Mouse (Mus musculus): Measurements from ENCODE around the gene Egfl7. TPM values are rescaled to one million over a fixed set of nuclear protein-coding genes. Genes with fewer than 3 reads are reported as not detected.

Gene Egfl7
- polyA plus RNA-seq, 1 experiment: 196 TPM

DNA sequence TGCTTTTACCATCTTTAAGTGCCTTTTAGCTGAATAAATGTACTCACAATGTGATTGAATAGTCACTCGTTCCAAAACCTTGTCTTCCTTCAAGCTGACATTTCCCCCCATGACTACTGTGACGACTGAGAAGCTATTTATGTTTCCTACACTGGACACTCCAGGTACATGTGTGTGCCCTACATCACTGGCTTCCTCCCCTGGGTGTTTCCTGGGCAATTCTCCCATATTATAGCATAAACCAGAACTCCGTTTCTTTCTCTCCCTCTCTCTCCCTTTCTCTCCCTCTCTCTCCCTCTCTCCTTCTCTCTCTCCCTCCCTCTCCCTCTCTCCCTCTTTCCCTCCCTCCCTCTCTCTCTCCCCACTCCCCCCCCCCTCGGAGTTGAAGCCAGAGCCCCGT lies 6.0 kb upstream of the Egfl7 start:
- no peaks in the 10 kb centered on the region for H3K27me3 ChIP-seq (ENCODE audit: control insufficient read depth, insufficient read depth, low read length)
- H3K4me3 ChIP-seq (ENCODE audit: extremely low read depth, insufficient read depth, insufficient read length): no peak overlapping the region
- TF ChIP-seq POLR2A (IDR thresholded peaks at IDR 0.05; ENCODE audit: low read depth, low read length) (no peak), CTCF (IDR thresholded peaks at IDR 0.05; ENCODE audit: extremely low read depth, insufficient read depth, insufficient read length, insufficient replicate concordance) (no peak)
- 17% methylated on average over 5 of the region's 5 CpGs for WGBS
- H3K27ac ChIP-seq (ENCODE audit: insufficient read depth, low read length): no peak overlapping the region
- no peaks in the 10 kb centered on the region; the same call in 1 of the 2 replicates for H3K4me1 ChIP-seq (ENCODE audit: control insufficient read depth, insufficient read depth, insufficient read length)
- H3K36me3 ChIP-seq (ENCODE audit: control insufficient read depth, insufficient read depth, low read length): no peaks in the 10 kb centered on the region
- DNase-seq (ENCODE audit: low read depth in 1 of 2, low spot score in 2 of 2): no peak

DNA sequence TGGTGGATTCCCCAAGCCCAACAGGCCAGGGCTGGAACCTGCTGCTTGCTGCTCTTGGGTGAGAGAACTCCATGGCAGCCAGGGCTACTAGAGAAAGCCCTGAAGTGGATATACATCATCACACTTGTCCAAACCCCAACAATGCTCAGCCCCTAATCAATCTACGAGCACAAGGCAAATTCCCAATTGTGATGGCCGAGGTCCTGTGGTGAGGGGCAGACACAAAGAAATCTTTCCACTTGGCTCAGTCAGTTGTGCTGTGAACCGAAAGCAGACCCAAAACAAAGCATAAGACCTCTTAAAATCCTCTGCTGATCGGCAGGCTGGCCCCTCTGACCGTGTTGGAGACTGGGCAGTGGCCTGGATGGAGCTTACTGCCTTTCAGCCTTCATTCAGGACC lies 5.0 kb upstream of the Egfl7 start:
- Histone ChIP-seq H3K27ac (ENCODE audit: insufficient read depth, low read length) (no peak overlapping the region), H3K4me1 (ENCODE audit: control insufficient read depth, insufficient read depth, insufficient read length) (no peaks in the 10 kb centered on the region; the same call in 1 of the 2 replicates), H3K27me3 (ENCODE audit: control insufficient read depth, insufficient read depth, low read length) (no peaks in the 10 kb centered on the region), H3K4me3 (ENCODE audit: extremely low read depth, insufficient read depth, insufficient read length) (no peak overlapping the region), H3K36me3 (ENCODE audit: control insufficient read depth, insufficient read depth, low read length) (no peaks in the 10 kb centered on the region)
- no peak for DNase-seq (ENCODE audit: low read depth in 1 of 2, low spot score in 2 of 2)
- 83% methylated on average over 5 of the region's 5 CpGs for WGBS
- TF ChIP-seq CTCF (IDR thresholded peaks at IDR 0.05; ENCODE audit: extremely low read depth, insufficient read depth, insufficient read length, insufficient replicate concordance) (no peak), POLR2A (IDR thresholded peaks at IDR 0.05; ENCODE audit: low read depth, low read length) (no peak)

DNA sequence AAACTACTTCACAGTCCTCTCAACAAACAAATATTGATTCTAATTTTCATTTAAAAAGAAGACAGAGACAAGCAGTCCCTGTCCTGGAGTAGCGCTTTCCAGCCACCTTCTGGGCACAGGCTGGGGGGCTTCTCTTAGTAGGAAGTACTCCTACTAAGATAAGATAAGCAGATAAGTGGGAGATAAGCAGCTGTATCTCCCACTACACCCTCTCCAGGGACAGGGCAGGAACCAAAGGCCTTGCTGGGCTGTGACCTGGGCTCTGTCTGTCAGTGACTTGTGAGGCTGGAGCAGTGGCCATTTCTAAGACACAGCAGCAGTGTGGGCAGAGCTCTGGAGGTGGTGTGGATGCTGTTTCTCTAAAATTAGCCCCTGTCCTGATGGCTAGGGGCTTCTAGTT lies 4.4 kb upstream of the Egfl7 start:
- H3K4me3 ChIP-seq (ENCODE audit: extremely low read depth, insufficient read depth, insufficient read length): no peak overlapping the region
- whole genome bisulfite sequencing: 92% methylated on average over 1 of the region's 1 CpGs
- H3K27me3 ChIP-seq (ENCODE audit: control insufficient read depth, insufficient read depth, low read length): no peaks in the 10 kb centered on the region
- H3K27ac ChIP-seq (ENCODE audit: insufficient read depth, low read length): peak overlapping the region; percentile 29
- DNase-seq (ENCODE audit: low read depth in 1 of 2, low spot score in 2 of 2): no peak
- TF ChIP-seq POLR2A (IDR thresholded peaks at IDR 0.05; ENCODE audit: low read depth, low read length): no peak
- H3K4me1 ChIP-seq (ENCODE audit: control insufficient read depth, insufficient read depth, insufficient read length): no peaks in the 10 kb centered on the region; the same call in 1 of the 2 replicates
- no peaks in the 10 kb centered on the region for H3K36me3 ChIP-seq (ENCODE audit: control insufficient read depth, insufficient read depth, low read length)

DNA sequence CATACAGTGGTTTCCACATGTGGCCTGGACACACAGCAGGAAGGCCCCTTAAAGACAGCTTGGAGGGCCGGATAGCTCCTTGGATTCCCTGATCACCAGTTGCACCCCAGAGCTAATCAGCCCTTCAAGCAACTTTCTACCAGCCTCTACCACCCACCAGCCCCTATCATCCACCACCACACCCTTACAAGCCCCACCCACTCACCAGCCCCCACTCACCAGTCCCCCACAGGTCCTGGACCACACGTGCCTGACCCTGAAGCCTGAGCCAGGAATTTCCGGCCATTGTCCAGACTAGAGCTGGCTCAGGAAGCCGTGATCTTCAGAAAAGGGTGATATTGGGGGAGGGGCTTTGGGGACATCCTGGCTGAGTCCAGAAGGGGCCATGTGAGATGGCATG lies 3.9 kb upstream of the Egfl7 start:
- H3K4me1 ChIP-seq (ENCODE audit: control insufficient read depth, insufficient read depth, insufficient read length): no peaks in the 10 kb centered on the region; the same call in 1 of the 2 replicates
- H3K36me3 ChIP-seq (ENCODE audit: control insufficient read depth, insufficient read depth, low read length): no peaks in the 10 kb centered on the region
- peak overlapping the region; percentile 30 for H3K27ac ChIP-seq (ENCODE audit: insufficient read depth, low read length)
- no peak overlapping the region for H3K4me3 ChIP-seq (ENCODE audit: extremely low read depth, insufficient read depth, insufficient read length)
- 75% methylated on average over 4 of the region's 4 CpGs for WGBS
- TF ChIP-seq POLR2A (IDR thresholded peaks at IDR 0.05; ENCODE audit: low read depth, low read length) (no peak), CTCF (IDR thresholded peaks at IDR 0.05; ENCODE audit: extremely low read depth, insufficient read depth, insufficient read length, insufficient replicate concordance) (no peak)
- no peak for DNase-seq (ENCODE audit: low read depth in 1 of 2, low spot score in 2 of 2)
- H3K27me3 ChIP-seq (ENCODE audit: control insufficient read depth, insufficient read depth, low read length): no peaks in the 10 kb centered on the region

DNA sequence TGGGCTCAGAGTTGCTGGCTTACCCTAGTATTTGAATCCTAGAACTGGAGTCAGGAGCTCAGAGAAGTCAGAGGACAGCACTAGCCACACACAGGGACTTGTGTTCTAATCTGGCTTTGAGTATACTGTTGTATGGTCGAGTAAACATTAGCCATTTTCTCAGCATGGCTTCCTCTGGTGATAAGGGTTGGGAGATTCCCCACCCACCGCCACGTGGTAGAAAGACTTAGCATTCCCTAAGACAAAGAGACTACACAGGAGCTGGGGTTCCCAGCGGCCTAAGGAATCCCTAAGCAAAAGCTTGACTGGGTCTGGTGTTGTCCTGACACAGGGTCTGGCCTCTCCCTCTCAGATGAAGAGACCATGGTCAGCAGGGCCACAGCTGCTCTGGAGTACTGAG lies 3.4 kb upstream of the Egfl7 start:
- no peak for DNase-seq (ENCODE audit: low read depth in 1 of 2, low spot score in 2 of 2)
- no peaks in the 10 kb centered on the region for H3K27me3 ChIP-seq (ENCODE audit: control insufficient read depth, insufficient read depth, low read length)
- no peak overlapping the region for H3K4me3 ChIP-seq (ENCODE audit: extremely low read depth, insufficient read depth, insufficient read length)
- H3K36me3 ChIP-seq (ENCODE audit: control insufficient read depth, insufficient read depth, low read length): no peaks in the 10 kb centered on the region
- peak overlapping the region; percentile 30 for H3K27ac ChIP-seq (ENCODE audit: insufficient read depth, low read length)
- no peak for TF ChIP-seq CTCF (IDR thresholded peaks at IDR 0.05; ENCODE audit: extremely low read depth, insufficient read depth, insufficient read length, insufficient replicate concordance)
- TF ChIP-seq POLR2A (IDR thresholded peaks at IDR 0.05; ENCODE audit: low read depth, low read length): no peak
- no peaks in the 10 kb centered on the region; the same call in 1 of the 2 replicates for H3K4me1 ChIP-seq (ENCODE audit: control insufficient read depth, insufficient read depth, insufficient read length)
- 71% methylated on average over 4 of the region's 4 CpGs for WGBS

DNA sequence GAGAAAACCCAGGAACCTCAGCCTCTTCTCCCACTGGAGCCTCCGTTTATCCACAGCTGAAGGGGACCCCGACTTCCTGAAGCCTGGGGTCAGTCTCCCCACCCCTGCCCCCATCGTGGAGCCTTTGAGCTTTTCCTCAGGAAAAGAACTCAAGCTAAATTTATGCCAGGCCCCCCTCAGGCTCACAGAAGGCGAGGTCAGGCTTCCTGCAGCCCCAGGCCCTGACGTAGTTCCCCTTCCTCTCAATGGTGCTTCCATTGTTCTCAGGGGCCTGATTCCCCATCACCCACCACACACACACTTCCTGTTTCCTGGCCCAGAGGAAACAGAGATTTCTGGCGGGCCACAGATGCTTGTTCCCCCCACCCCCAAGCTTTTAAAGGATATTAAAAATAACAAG lies 1.4 kb upstream of the Egfl7 start:
- DNase-seq (ENCODE audit: low read depth in 1 of 2, low spot score in 2 of 2): no peak
- Histone ChIP-seq H3K27ac (ENCODE audit: insufficient read depth, low read length) (0 out of 2 replicates have a peak overlapping the region, but pooled peaks have one; percentile 37), H3K4me3 (ENCODE audit: extremely low read depth, insufficient read depth, insufficient read length) (no peak overlapping the region)

DNA sequence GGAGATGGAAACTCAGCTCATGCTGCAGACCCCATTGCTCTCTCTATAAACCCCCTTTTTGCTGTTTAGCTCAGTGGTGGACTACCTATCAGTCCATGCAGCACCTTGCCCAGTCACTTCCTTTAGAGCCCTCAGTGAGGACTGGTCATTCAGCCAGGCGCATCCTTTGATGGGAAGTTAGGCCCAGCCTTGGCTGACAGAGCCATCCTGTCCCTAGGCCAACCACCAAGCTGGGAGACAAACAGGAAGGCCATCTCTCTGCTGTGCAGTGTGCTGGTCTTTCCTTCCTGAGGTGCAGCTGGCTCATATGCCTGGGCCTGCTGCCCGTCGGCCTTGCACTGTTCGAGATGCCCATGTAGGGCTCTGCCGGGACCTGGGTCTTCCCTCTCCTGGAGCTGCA lies 937 bp downstream of the Egfl7 start:
- H3K4me3 ChIP-seq (ENCODE audit: extremely low read depth, insufficient read depth, insufficient read length): no peak overlapping the region
- no peak for TF ChIP-seq POLR2A (IDR thresholded peaks at IDR 0.05; ENCODE audit: low read depth, low read length)
- TF ChIP-seq CTCF (IDR thresholded peaks at IDR 0.05; ENCODE audit: extremely low read depth, insufficient read depth, insufficient read length, insufficient replicate concordance): no peak
- H3K27ac ChIP-seq (ENCODE audit: insufficient read depth, low read length): peak overlapping the region; percentile 46
- 34% methylated on average over 5 of the region's 5 CpGs for WGBS
- no peaks in the 10 kb centered on the region for H3K27me3 ChIP-seq (ENCODE audit: control insufficient read depth, insufficient read depth, low read length)
- H3K4me1 ChIP-seq (ENCODE audit: control insufficient read depth, insufficient read depth, insufficient read length): no peaks in the 10 kb centered on the region; the same call in 1 of the 2 replicates
- H3K36me3 ChIP-seq (ENCODE audit: control insufficient read depth, insufficient read depth, low read length): no peaks in the 10 kb centered on the region
- DNase-seq (ENCODE audit: low read depth in 1 of 2, low spot score in 2 of 2): no peak

More for the DNA sequence above, 1.4 kb upstream of the Egfl7 start:
- H3K4me1 ChIP-seq (ENCODE audit: control insufficient read depth, insufficient read depth, insufficient read length): no peaks in the 10 kb centered on the region; the same call in 1 of the 2 replicates
- 6% methylated on average over 6 of the region's 6 CpGs for WGBS
- no peaks in the 10 kb centered on the region for H3K27me3 ChIP-seq (ENCODE audit: control insufficient read depth, insufficient read depth, low read length)
- no peaks in the 10 kb centered on the region for H3K36me3 ChIP-seq (ENCODE audit: control insufficient read depth, insufficient read depth, low read length)
- TF ChIP-seq CTCF (IDR thresholded peaks at IDR 0.05; ENCODE audit: extremely low read depth, insufficient read depth, insufficient read length, insufficient replicate concordance): no peak
- no peak for TF ChIP-seq POLR2A (IDR thresholded peaks at IDR 0.05; ENCODE audit: low read depth, low read length)
